In the genomic region with DNA sequence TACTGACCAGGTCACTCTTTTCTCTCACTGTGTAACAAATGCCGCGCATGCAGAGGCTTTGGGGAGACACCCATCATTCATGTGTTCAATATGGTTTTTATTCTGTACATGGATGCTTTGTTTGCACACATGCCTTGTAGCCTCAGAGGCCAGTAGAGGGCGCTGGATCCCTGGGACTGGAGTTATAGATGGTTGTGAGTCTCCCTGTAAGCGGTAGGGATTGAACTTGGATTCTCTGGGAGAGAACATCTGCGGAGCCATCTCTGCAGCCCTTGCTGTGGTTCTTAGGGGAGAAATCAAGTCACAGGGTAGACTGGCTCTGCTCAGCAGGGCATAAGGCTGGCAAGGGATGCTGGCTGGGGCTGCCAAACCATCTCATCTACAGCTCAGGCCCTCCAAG, we compare ENCODE assay signal across 9 mouse cellular contexts.
DNase-seq lines count a peak whose midpoint lies in the region; ATAC-seq and TF ChIP-seq lines count a peak whose summit lies in the region.
"Had no signal": no experiment of that assay in that cellular context is flagged by ENCODE, and none has a peak within 500 bp of the region (broad histone marks: within the 10 kb centered on the region; RNA-seq: fewer than 3 reads in every experiment).

No protein-coding gene starts in this region.

- H3K9me3 ChIP-seq in heart, embryonic 10.5 days, result no peaks in the 10 kb centered on the region
- H3K9me3 ChIP-seq in midbrain, embryonic 11.5 days (ENCODE audit: control insufficient read depth, low read length), result no peaks in the 10 kb centered on the region
- H3K9me3 ChIP-seq in stomach, postnatal 0 days (ENCODE audit: control insufficient read depth, low read length), result no peaks in the 10 kb centered on the region
- H3K9me3 ChIP-seq: limb, embryonic 12.5 days had no signal

- H3K9ac ChIP-seq in midbrain, embryonic 11.5 days (ENCODE audit: low read length), result no peak overlapping the region
- no peak overlapping the region for H3K9ac ChIP-seq in stomach, postnatal 0 days (ENCODE audit: low read length)
- H3K9ac ChIP-seq: limb, embryonic 12.5 days had no signal

- no peak overlapping the region for H3K27ac ChIP-seq in heart, embryonic 10.5 days
- no peak overlapping the region for H3K27ac ChIP-seq in midbrain, embryonic 11.5 days (ENCODE audit: low read depth, low read length)
- no peak overlapping the region for H3K27ac ChIP-seq in stomach, postnatal 0 days (replicated peaks)
- H3K27ac ChIP-seq: limb, embryonic 12.5 days had no signal

- intact Hi-C loops in heart, postnatal 25 days (cut with DNase I), result no loop called here
- intact Hi-C loops in gastrocnemius, postnatal 36 days (cut with DNase I), result no loop called here

- POLR2A ChIA-PET in Patski (lab: Charles Lee), result no interaction called here

- H3K4me2 ChIP-seq in midbrain, embryonic 11.5 days, result no peak overlapping the region
- H3K4me2 ChIP-seq in stomach, postnatal 0 days (replicated peaks; ENCODE audit: low read depth), result no peak overlapping the region
- H3K4me2 ChIP-seq: limb, embryonic 12.5 days had no signal

- TF ChIP-seq CTCF in Patski (IDR thresholded peaks at IDR 0.05), result peak; percentile 49
- peak; percentile 81 for TF ChIP-seq CTCF in stomach, postnatal 0 days (IDR thresholded peaks at IDR 0.05; ENCODE audit: low read depth)

- no peak overlapping the region for H3K4me3 ChIP-seq in heart, embryonic 10.5 days
- H3K4me3 ChIP-seq in midbrain, embryonic 11.5 days (ENCODE audit: low read depth, low read length), result no peak overlapping the region
- no peak overlapping the region for H3K4me3 ChIP-seq in stomach, postnatal 0 days (ENCODE audit: low read depth, low read length)
- H3K4me3 ChIP-seq: limb, embryonic 12.5 days had no signal

- CTCF ChIA-PET in Patski (lab: Charles Lee), result interaction anchor here (1.3 to 6.9 kb wide), 3 partner anchors 21 to 215 kb away, joined by 4 to 50 read pairs (median 7); no protein-coding TSS in a partner anchor

- H3K36me3 ChIP-seq in heart, embryonic 10.5 days, result no peaks in the 10 kb centered on the region
- H3K36me3 ChIP-seq in midbrain, embryonic 11.5 days (ENCODE audit: control insufficient read depth, insufficient read depth, low read length), result no peaks in the 10 kb centered on the region
- H3K36me3 ChIP-seq in stomach, postnatal 0 days (ENCODE audit: control insufficient read depth, insufficient read depth, low read length), result no peaks in the 10 kb centered on the region
- H3K36me3 ChIP-seq: limb, embryonic 12.5 days had no signal

- TF ChIP-seq EP300 in stomach, postnatal 0 days (optimal IDR thresholded peaks at IDR 0.05), result no peak

- no peaks in the 10 kb centered on the region for H3K27me3 ChIP-seq in heart, embryonic 10.5 days (ENCODE audit: insufficient read depth, poor library complexity, severe bottlenecking)
- H3K27me3 ChIP-seq in Patski, result no peaks in the 10 kb centered on the region
- H3K27me3 ChIP-seq in midbrain, embryonic 11.5 days (ENCODE audit: control insufficient read depth, insufficient read depth, low read length), result no peaks in the 10 kb centered on the region
- no peaks in the 10 kb centered on the region for H3K27me3 ChIP-seq in stomach, postnatal 0 days (ENCODE audit: control insufficient read depth, insufficient read depth, low read length)
- H3K27me3 ChIP-seq: limb, embryonic 12.5 days had no signal

- peak; percentile 77 for DNase-seq in heart, embryonic 10.5 days (ENCODE audit: low spot score)
- DNase-seq in heart, postnatal 25 days (ENCODE audit: low spot score), result no peak
- no peak for DNase-seq in Patski (ENCODE audit: low read depth, low spot score)
- peak; percentile 47 to 64 for DNase-seq in cerebellum, postnatal 4 days (ENCODE audit: low spot score in 2 of 2)
- DNase-seq in gastrocnemius, postnatal 36 days, result peak; percentile 31 to 62
- peak; percentile 61 to 72 for DNase-seq in layer of hippocampus, postnatal 14 days (ENCODE audit: low spot score in 2 of 2)
- DNase-seq in midbrain, embryonic 11.5 days (ENCODE audit: low spot score, missing footprints), result peak; percentile 93
- peak; percentile 66 for DNase-seq in stomach, postnatal 0 days (ENCODE audit: low spot score)

- peaks cover 9% of the 10 kb centered on the region for H3K4me1 ChIP-seq in heart, embryonic 10.5 days
- H3K4me1 ChIP-seq in midbrain, embryonic 11.5 days (ENCODE audit: control insufficient read depth, insufficient read depth, low read length), result peaks cover 8% of the 10 kb centered on the region
- no peaks in the 10 kb centered on the region for H3K4me1 ChIP-seq in stomach, postnatal 0 days (replicated peaks; ENCODE audit: control insufficient read depth, insufficient read depth)

- in situ Hi-C loops in Patski (cut with MboI; ENCODE audit: low pct_unique_long_range_greater_than_20kb), result no loop called here

- no peak for ATAC-seq in Patski
- ATAC-seq in midbrain, embryonic 11.5 days (ENCODE audit: low FRiP score), result peak; percentile 34; the same call in 1 of the 2 replicates
- 0 out of 2 replicates have a peak, but pooled peaks have one; percentile 24 for ATAC-seq in stomach, postnatal 0 days (ENCODE audit: low FRiP score, low TSS enrichment)

- WGBS in heart, embryonic 10.5 days, result 46% methylated on average over 5 of the region's 5 CpGs
- WGBS in midbrain, embryonic 11.5 days, result 46% methylated on average over 5 of the region's 5 CpGs
- WGBS in stomach, postnatal 0 days, result 61% methylated on average over 5 of the region's 5 CpGs

Comparison
In these comparisons a context has a peak if more than half of its experiments do, and no peak if none do; other contexts are left out.
1. DNase-seq: peak in heart, embryonic 10.5 days (single experiment), cerebellum, postnatal 4 days (2 of 2), gastrocnemius, postnatal 36 days (2 of 2), layer of hippocampus, postnatal 14 days (2 of 2), midbrain, embryonic 11.5 days (single experiment) and stomach, postnatal 0 days (single experiment); none in heart, postnatal 25 days (single experiment) and Patski (single experiment).